Mouse (Mus musculus) layer of hippocampus, postnatal 25 days (tissue): ENCODE data around the gene Prl3d3. TPM values are rescaled to one million over a fixed set of nuclear protein-coding genes. Genes with fewer than 3 reads are reported as not detected.
"Not testable (repeated sequence)": the region's sequence is repeated elsewhere in the genome, so short reads cannot be mapped to it uniquely, and the experiment has no call there.

Source experiments
- DNase-seq, 2 experiments: peaks; one replicate each; pipeline ENCODE4 v3.0.0; 2022; ENCODE audit warnings: mixed read lengths in 2 of 2, low spot score in 1 of 2; ENCODE audit errors: extremely low spot score in 1 of 2
- total RNA-seq, 2 experiments: library from RNA; stranded (reverse); gene quantifications; 2 replicates each; pipeline ENCODE4 v1.2.3; 2021

The Prl3d3 gene
- total RNA-seq: not detected

DNA sequence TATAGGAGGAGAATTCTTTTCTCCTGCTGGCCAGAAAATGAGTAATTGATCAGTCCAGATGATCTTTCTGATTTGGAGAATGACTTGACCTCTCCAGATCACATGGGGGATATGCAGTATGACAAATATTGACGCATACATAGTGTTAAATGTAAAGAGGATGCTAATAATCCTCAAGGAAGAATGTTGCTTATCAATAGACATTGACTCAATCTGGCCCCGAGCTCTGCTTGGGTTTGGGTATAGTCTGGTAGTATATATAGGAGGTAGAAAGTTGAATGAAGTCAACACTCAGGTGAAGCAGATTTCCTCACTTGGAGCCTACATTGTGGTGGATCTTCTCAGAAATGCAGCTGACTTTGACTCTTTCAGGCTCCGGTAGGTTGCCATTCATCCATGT, at the start of gene Prl3d3:
Gene Prl3d3, plus strand, starts transcription at position 301 of the 400 bp plus-strand sequence.
- DNase-seq: not testable (repeated sequence)

DNA sequence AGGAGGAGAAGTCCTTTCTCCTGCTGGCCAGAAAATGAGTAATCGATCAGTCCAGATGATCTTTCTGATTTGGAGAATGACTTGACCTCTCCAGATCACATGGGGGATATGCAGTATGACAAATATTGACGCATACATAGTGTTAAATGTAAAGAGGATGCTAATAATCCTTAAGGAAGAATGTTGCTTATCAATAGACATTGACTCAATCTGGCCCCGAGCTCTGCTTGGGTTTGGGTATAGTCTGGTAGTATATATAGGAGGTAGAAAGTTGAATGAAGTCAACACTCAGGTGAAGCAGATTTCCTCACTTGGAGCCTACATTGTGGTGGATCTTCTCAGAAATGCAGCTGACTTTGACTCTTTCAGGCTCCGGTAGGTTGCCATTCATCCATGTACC, 35.2 kb upstream of the Prl3d3 start, which contains the start of gene Prl3d2:
Gene Prl3d2, plus strand, starts transcription at position 301 of the 400 bp plus-strand sequence.
- not testable (repeated sequence) for DNase-seq

DNA sequence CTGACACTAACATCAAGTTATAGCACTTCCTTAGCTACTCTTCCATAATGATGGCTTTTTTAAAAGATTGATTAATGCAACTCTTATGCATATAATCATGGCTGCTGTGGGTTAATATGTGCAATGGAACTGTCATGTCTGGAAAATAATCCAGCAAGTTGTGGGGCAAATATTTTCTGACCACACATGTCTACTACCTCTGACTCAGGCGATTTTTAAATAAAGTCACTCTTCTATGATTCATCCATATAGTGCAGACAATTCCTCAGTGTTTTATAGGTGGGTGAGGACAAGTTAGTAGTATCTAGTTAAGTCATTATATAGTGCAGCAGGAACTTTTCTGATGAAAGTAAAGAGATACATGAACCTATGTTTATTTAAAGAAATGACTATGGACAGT, 8.3 kb upstream of the Prl3d3 start:
- no peak for DNase-seq

DNA sequence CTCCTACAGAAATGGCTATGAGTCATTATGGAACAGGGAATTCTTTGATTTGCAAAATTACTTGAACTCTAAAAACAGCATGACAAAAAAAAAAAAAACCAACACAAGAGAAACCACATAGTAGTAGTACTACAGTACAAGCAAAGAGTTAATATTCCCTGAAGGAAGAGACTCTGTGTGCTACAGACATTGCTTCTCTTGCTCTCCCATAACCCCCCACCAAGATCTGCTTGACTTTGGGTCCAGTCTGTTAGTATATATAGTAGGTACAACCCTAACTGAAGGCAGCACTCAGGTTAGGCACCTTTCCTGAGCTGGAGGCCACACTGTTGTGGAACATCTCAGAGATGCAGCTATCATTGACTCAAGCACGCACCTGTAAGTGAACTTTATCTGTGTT, 39.8 kb downstream of the Prl3d3 start, which contains the start of gene Prl3c1:
Gene Prl3c1, plus strand, starts transcription at position 301 of the 400 bp plus-strand sequence.
- DNase-seq: no peak

Other genes with a start within 250 kb of the Prl3d3 start
- not detected for gene Prl, start 99.2 kb upstream of the Prl3d3 start, total RNA-seq
- gene Prl3d1, start 62.6 kb upstream of the Prl3d3 start, total RNA-seq: not detected
- gene Prl3d2, start 35.1 kb upstream of the Prl3d3 start, total RNA-seq: not detected
- not detected for gene Prl3c1, start 39.9 kb downstream of the Prl3d3 start, total RNA-seq
- not detected for gene Prl3b1, start 85.1 kb downstream of the Prl3d3 start, total RNA-seq
- not detected for gene Prl3a1, start 102.6 kb downstream of the Prl3d3 start, total RNA-seq
- gene Prl6a1, start 155.8 kb downstream of the Prl3d3 start, total RNA-seq: not detected
- not detected for gene Prl8a2, start 188.9 kb downstream of the Prl3d3 start, total RNA-seq
- not detected for gene Prl2b1, start 234.1 kb downstream of the Prl3d3 start, total RNA-seq